Mouse (Mus musculus) kidney, postnatal 10 days (tissue): ENCODE measurements at regions not wholly inside any gene's neighbourhood (a gene's known extent, or its start where the extent isn't known, plus 50 kb on each side); places are given as distances from the start of the nearest gene placed in this dataset.

Experiments
- DNase-seq: peaks from one replicate; pipeline ENCODE4 v3.0.0; 2021; ENCODE audit warnings: mixed read lengths

DNA sequence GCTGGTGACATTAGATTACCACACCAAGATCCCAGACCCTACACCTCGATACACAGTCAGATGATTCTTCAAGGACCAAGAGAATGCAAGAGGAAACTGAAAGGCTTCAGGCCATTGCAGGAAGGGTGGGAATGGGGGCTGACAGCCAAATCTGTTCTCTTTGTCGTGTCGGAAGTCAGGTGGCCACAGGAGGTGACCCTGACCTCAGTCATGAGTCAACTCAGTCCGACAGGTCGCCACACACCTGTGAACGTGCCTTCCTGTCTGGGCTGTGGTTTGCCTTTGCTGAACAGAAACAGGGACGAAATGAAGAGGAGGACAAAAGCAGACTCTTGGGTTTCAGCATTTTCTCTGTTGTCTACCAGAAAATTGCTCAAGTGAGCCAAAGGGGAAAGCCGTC, 318.3 kb upstream of the Gm26657 start:
- peak; percentile 10 for DNase-seq

DNA sequence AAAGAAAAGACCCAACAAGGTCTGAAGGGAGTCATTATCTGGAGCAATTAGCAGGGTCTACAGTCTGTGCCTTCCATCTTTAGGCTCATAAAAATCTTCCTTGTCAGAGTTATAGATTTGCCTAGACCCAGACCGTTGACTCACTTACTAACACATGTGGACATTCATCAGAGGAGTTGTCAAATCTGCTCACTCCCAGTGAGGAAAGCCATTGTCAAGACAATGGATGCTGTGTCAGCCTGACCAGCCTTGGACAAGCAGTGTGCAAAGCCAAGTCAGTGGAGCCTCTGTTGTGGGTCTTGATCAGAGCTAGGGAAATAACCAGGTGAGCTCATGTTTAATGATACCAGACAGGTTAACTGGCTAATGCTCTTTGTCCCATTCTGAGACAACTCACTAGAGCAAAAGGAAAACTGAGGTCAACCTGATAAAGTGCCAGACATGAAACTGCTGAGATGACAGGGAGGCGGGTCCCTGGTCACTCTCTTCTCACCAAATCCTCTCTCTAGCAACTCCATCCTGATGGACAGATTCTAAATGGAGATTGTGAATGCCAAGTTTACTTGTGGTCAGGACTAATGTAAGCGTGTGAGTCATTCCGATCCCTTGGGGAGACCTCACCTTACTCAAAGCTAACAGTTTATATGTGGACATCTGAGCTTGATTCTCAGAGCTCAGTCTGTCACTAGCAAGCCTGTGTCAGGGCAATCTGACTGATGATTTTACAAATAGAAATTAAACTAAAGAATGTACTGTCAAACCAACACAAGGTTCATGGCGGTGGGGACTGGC, 320.6 kb upstream of the Gm26657 start:
- no peak for DNase-seq

DNA sequence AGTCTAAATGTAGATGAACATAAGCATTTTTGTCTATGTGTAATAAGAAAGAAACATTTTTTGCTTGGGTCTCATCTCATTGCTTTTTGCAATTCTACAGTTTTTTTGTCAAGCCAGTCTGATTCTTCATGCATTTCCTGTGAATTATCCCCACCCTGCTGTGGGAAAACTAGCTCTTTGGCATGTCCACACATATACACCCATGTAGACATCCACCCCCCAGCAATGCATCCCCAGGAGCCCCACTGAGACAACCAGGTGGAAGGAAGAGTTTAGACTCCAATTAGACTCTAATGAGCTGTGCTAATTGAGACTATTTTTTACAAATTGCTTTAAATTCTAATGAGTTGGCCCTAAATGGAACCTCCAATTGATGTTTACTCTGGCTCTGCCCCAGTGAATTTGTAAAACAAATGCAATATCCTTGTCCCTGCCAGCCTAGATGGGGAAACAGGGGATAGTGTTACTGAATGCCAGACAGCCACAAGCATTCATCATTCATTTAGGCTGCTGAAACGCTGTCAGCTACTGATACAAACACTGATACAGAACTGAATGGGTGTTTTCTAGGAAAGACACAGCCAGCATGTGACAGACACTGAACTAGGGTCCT, 328.7 kb upstream of the Gm26657 start:
- DNase-seq: no peak

DNA sequence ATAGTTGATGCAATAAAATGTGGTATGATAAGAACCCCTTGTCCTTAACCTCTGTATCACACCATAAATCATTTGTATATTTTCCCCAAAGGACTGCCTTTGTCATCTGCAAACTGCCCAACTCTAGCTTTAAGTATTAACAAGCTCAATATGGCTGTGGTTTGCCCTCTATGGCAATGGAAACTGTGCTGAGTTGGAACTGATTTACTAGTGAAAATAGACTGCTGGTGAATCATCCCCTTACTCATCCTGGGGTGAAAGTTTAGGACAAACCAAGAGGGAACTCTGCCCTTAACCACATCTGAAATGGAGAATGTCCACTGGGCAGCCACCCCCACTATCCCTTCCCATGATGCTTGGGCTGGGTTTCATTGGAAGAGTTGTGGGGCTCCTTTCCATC, 346.1 kb upstream of the Gm26657 start:
- no peak for DNase-seq

- no peak for DNase-seq
Observed at GRCm38 (mm10) chr4:56387051-56387450, 352.8 kb upstream of the Gm26657 start.

DNA sequence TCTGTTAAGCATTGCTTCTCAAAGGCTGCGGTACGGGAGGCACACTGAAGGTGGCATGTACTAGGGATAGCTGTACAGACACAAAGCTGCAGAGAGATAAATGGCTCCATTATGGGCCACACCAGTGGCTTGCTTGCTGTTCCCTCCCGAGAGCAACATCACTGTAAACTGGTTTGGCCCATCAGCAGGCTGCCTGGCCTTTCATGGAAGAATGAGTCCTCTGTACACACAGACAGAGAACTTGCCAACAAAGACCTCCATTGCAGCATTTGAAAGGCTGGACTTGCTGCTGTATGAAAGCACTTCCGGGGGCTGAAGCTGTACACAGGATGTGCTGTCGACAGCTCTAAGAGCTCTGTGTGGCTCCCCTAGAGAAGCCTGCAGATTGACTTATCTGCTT, 364.1 kb upstream of the Gm26657 start:
- no peak for DNase-seq

DNA sequence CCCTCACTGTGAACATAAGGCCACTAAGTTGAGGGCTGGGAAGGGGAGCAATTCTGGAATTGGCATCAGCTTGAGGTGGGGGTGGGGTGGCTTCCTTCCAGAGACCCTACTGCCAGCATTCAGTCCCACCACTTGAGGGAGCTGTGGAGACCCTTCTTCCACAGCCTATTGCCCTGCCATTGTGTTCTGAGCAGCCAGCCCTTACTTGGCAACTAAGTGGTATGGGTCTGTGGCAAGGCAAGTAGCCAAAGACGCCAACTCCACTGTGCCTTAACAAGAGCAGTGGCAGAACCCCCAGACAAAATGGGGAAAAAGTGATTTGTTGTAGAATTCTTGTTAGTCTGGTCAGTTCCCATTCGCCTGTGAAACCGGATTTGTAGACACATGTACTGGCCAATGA, 365.4 kb upstream of the Gm26657 start:
- no peak for DNase-seq

DNA sequence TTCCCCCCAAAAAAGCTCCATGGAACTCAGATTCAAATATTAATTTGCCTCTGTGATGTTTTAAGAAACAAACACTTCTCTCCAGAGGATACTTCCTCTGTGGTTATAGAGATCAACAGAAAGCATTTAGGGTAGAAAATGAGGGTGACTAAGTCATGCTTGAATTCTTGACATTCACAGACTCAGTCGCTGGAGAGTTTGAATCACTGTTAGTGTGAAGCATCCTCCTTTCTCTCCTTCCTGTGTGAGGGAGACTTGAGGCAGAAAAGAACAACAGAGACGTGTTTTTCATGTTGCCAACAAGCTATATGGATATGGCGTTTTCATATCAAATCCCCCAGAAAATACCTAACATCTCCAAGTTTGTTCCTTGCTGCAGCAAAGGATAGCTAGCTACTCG, 366.1 kb upstream of the Gm26657 start:
- DNase-seq: no peak

DNA sequence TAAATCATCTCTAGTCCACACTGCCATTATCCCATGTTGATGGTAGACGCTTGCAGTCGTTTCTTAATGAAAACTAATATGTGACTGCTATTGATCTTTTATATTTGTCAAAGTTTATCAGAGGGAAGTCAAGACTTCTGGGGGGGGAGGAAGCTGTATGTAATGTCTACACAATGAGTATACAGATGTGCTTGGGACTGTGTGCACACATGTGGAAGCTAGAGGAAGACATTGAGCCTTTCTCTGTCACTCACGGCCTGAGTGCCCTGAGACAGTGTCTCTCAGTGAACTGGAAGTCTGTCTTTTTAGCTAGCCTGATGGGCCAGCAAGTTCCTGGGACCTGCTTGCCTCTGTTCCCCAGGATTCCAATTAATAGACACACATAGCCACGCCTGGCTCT, 366.7 kb upstream of the Gm26657 start:
- no peak for DNase-seq

GRCm38 (mm10) chr4:56372711-56373110, 367.2 kb upstream of the Gm26657 start:
- DNase-seq: no peak

- DNase-seq: no peak
Observed at GRCm38 (mm10) chr4:56364594-56364993, 375.3 kb upstream of the Gm26657 start.

DNA sequence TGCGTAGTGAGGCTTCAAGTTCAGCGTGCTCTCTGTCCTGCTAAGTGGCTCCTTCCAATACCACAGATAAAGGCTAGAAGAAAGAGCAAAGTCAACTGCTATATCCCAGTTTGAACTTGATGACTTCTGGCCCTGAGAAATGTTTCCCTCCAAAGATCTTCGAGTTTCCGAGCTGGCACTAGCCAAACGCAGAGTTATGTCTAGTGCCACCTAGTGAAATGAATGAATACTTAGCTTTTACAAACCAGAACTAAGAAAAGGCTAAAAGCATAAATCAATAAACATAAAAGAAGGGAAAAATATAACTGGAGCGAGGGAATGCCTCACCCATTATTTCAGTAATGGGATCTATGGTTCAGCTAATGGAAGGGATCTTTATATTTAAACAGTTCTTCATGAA, 377.7 kb upstream of the Gm26657 start:
- no peak for DNase-seq

- DNase-seq: no peak
Observed at GRCm38 (mm10) chr4:56349216-56349615, 390.7 kb upstream of the Gm26657 start.

GRCm38 (mm10) chr4:56325156-56325555, 414.7 kb upstream of the Gm26657 start:
- no peak for DNase-seq

DNA sequence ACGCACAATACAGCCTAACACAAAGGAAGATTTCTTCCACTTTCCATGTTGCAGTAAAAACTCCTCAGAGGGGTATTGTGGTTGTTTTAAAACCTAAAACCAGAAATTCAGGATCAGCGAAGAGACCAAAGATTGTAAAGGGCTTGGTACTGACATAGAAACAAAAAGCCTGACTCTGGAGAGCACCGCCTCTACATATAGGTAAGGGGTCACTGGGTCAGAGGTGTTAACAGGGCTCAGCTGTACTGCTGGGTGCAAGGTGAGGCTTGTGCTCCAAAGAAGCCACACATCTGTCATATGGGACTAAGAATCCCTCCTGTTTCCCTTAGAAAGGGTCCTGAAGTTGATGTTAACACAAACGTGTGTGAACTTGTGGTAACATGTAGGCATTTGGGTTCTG, 420.7 kb upstream of the Gm26657 start:
- DNase-seq: no peak

GRCm38 (mm10) chr4:56305664-56306330, 434.1 kb upstream of the Gm26657 start:
- DNase-seq: no peak

- DNase-seq: no peak
Observed at GRCm38 (mm10) chr4:56304275-56304674, 435.6 kb upstream of the Gm26657 start.

- DNase-seq: no peak
Observed at GRCm38 (mm10) chr4:56287980-56288379, 451.9 kb upstream of the Gm26657 start.

GRCm38 (mm10) chr4:56284490-56284889, 455.4 kb upstream of the Gm26657 start:
- DNase-seq: peak; percentile 19

DNA sequence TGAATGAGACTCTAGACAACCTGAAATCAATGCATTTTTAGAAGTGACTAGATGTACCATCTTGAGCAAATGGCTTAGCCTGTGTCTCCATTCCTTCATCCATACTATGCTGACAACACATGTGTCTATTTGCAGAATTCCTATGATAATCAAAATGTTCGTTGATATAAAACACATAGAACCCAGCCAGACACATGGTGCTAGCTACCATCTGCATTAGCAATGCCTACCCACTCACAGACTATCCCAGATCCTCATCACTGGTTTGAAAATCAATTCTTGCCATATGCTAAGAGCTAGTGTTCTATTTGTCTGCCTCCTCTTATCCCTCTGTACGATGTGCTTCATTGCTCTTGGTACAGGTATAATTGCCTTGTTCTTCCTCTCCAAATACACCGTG, 464.0 kb upstream of the Gm26657 start:
- DNase-seq: no peak

- no peak for DNase-seq
Observed at GRCm38 (mm10) chr4:56271390-56271789, 468.5 kb upstream of the Gm26657 start.

- peak; percentile 13 for DNase-seq
Observed at GRCm38 (mm10) chr4:56264626-56265025, 475.2 kb upstream of the Gm26657 start.

DNA sequence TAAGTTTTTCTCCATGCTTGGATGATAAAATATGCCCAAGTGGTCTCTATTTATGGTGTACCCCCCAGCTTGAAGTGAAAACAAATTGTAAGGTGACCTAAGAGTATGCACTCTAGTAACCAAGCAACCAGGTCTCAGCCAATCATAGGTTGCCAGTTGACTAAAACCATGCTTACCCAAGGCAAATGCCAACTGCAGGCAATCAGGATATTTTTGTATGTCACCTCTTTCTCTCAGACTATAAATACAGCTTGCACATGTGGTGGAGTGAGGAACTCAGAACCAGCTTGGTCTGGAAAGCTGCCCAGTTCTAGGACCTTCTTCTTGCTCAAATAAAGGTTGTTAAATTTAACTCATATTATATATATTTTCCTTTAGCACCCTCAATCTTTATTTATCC, 476.0 kb upstream of the Gm26657 start:
- no peak for DNase-seq

- DNase-seq: no peak
Observed at GRCm38 (mm10) chr4:56262589-56262988, 477.3 kb upstream of the Gm26657 start.
